Mouse (Mus musculus) cerebellum, adult 9-11 months (tissue): Measurements from ENCODE around the gene Dusp1.
A peak's percentile ranks its signal among the peaks of the same experiment; 100 is the strongest.

Experiments
- DNase-seq: peaks from one replicate; pipeline ENCODE4 v3.0.0; 2022

The Dusp1 gene

DNA sequence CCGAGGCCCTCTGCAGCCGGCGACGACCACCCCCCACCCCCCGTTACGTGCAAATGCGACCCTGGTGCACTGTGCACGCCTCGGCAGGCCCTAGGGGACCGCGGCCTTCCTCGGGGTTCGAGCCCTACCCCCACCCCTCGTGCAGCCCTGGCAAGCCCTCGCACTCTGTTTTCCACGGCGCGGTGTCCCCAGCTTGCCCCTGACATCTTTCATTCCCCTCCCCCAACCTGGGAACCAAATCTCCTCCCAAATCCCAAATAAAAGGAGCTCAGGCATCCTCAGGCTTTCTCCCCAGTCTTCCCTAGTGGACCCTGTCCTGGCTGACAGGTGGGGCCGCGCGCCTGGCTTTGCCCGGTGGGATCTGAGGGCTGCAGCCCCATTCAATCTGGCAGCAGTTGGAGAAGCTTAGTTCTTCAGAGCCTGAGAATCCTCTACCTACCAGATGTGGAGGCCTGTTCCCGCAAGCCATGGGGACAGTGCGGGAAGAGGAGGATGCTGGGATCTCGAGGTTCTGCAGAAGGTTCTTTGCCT, at the start of gene Dusp1:
Dusp1 (minus strand) TSS at position 478 of the 531 bp plus-strand sequence.
- no peak for DNase-seq

DNA sequence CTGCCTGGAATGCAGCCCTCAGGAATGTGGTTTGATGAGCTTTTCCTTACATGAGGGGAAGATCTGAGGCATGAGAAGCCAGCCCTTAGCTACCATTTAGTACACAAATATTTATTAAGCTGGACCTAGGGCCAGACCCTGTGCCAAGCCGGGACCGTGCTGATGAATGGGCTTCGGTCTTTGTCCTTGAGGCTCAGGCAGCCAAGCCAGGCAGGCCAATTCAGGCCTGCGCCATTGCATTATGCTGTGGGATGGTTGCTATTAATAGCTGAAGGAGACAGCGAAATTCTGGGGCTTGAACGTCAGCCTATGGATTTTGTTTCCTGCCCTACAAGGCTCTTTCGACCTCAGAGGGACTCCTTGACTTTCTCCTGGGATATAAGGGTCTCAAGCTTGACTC, 49.4 kb upstream of the Dusp1 start:
- DNase-seq = no peak

DNA sequence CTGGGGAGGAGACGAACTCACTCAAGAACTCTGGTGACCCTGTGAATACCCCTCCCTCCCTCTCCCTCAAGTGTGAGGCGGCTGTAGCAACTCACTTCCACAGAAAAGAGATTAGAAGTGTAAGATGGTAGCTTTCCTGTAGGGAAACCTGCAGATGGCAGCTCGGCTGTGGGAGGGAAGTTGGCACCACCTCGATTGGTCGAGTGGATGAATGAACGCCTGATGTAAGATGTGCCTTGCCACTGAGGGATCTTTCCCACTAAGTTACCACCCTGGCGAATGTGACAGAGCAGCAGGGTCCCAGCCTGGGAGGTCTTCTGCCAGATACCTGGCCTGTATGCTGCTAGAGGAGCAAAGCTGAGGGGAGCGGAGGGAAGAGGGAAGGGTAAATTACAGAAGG, 47.9 kb upstream of the Dusp1 start:
- no peak for DNase-seq

DNA sequence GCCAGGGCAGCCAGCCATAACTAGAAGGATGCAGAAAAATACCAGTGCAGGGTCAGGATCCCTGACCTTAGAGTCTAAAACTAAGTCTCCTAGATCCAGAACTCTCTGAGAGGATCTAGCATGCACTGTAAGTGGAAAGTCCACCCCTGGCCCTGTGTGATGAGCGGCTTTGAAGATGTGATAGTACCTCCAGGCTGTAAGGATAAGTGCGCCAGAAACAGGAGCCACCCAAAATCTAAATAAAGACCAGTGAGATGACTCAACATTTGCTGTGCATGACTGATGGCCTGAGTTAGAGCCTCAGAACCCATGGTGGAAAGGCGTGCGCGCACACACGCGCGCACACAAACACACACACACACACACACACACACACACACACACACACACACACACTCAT, 46.9 kb upstream of the Dusp1 start:
- DNase-seq = no peak

DNA sequence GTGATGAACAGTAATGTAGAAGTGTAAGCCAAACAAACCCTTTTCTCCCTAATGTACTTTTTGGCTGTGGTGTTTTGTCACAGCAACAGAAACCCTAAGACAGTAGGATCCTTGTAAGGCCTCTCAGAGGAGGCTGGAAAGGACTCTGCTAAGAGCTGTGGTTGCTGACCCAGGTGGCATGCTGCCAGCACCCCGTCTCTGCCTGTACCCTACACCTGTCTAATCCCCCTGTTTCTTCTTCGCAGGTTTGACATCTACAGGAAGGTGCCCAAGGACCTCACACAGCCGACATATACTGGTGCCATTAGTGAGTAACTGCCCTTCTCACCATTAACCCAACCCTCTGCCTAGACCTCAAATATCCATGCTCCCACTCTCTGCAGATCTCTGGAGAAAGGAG, 46.4 kb upstream of the Dusp1 start:
- no peak for DNase-seq

DNA sequence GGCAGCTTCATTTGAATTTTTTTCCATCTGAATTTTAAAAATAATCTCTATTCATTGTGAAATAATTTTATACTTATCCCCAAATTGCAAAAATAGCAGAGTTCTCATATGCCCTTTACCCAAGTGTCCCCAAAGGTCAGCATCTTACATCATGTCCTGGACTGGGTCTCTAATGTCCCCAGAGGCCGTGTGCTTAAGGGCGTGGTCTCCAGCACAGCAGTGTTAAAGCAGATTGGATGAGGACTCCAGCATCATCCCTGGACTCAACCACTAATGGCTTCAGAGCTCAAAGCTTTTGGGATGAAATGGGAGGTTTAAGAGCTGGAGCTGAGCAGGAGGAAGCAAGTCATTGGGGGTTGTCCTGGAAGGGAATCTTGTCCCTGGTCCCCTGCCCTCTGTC, 44.6 kb upstream of the Dusp1 start:
- DNase-seq = no peak

DNA sequence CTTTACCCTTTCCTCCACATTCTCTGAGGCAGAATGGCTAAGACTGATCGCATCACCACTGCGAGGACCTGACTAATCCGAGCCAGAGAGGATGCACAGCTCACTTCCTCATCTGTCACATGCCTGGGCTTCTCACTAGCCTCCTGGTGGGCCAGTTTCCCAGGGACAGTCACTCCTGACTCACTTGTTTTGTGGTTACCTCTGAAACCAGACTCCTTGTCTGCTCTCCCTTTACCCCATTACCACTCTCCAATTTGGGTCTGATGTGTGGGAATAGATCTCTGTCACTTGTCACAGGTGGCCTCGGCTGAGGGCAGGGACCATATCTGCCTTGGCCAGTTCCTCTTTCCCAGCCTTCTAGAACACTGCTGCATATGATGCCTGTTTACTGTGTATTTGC, 43.7 kb upstream of the Dusp1 start:
- DNase-seq = no peak

DNA sequence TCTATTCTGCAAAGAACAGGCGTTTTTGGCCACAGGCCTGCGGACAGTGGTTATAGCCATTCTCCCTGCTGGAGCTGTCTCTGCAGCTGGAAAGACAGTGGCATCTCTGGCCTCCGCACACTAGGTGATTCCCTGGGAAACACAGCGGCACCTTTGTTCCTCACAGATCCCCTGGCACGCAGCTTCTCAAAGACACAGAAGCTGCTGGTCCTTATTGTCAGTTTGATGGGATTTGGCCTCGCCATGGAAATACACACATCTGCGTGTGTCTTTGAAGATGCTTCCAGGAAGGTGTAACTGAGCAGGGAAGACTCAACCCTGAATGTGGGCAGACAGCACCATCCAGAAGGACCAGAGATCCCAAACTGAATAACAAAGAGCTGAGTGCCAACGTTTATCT, 41.4 kb upstream of the Dusp1 start:
- DNase-seq = no peak

DNA sequence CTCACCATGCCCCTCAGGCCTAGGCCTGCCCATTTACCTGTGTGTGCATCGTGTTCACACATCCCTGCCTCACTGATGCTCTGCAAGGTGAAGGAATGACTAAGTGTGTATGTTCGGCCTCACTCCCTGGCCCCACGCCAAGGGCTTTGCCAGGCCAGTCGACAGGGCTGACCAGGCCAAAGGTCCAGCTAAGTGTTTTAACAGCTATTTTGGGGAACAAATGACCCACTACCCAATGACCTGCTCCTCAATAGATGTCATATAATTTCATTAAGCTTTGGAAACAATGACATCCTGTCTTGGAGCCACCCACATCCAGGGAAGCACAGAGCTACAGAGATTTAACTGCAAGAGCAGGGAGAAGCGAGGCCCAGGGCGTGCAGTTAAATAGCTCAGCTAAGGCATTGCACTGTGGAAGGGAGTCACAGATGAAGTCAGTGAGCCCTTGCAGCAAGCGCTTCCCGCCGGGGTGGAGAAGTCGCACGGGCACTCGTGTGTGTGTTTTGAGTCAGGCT, 40.5 kb upstream of the Dusp1 start:
- peak; percentile 69 for DNase-seq

DNA sequence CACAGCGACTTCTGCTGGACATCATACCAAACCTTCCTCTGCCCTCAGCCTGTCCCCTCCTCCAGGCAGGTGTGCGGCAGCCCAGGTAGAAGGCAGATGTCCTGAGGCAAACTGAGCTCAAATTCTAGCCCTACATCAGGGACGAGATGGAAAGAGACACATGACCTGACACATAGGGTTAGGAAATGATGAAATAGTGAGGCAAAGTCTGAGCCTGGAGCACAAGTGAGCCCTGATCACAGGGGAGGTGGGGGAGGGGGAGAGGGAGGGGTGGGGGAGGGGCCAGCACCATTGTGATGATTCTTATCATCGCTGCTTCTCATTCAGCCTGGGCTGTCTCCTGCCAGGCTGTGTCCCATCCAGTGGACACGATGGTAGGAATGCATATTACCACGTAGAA, 40.0 kb upstream of the Dusp1 start:
- no peak for DNase-seq

DNA sequence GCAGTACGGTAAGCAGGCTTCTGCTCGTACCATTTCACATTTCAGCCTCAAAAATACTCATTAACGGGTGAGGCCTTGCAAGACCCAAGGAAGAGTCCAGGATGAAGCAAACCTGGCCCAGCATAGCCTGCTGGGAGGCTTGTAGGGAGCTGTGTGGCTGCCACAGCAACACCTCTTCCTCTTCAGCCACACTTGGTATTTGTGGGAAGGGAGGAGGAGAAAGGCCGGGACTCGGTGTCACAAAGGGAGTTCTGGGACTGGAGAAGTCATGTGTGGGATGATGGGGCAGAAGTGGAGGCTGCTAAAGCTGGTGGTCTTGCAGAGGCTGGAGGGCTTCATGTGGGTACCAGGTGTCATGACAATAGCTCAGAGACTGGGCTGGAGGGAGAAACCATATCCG, 39.6 kb upstream of the Dusp1 start:
- no peak for DNase-seq

DNA sequence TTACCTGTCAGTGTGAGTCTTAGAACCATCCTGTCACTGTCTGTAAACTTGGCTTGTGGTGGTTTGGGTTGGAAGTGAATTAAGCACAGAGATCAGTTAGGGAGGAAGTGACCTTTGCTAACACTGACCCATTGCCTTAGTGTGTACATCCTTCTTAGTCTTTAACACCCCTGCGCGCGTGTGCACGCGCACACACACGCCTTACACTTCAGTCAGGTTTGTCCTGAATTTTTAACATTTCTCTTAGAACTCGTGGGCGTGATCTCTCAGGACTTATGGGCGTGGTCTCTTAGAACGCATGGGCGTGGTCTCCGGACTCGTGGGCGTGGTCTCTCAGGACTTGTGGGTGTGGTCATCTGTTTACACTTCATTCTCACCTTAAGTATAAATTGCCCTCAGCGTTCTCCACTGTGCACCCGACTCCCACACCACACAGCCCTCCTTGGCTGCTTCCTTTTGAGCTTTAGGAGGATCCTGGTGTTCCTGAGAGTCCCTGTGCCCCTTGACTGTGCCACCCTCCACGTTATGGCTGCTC, 39.1 kb upstream of the Dusp1 start:
- DNase-seq = no peak

DNA sequence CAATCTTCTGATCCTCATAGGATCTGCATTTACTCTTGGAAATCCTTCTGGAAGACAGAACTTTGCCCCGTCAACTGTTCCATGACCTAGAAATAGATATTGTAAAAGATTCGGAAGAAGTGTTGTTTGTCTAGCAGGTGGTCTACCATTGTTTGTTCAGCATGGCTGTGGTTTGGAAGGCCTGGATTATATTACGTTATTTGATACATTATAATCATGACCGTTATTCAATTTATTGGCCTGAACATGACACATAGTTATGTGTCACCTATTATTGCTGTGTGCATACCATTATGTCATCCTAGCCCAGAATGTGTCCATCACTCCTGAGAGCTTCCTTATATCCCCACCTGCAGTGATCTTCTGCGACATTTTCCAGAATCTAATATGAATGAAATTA, 36.9 kb upstream of the Dusp1 start:
- no peak for DNase-seq

DNA sequence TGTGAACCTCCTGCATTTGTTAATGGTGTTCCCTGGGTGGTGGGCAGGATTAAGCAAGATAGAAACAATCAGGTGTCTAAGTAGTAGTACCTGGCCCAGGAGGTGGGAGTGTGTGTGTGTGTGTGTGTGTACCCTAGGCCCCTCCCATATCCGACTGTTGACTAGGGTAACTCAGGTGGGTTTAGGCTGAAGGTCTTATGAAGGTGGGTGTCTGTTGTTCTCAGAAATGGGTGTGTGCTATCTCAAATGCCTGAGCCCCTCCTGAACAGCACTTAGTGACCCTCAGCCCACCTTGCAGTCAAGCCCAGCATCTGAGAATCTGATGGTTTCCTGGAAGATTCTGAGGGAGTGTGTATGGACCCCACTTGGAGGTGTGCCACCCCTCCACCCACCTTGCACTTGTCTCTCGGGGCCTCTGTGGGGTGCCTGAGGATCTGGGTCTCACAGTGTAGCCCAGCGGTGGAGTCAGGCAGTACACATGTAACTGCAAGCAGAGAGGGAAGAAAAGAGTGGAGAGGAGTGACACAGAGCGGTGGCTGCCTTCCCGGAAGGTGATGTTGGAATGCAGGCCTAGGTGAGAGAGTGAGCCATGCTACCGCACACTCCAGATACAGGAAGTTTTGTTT, 35.0 kb upstream of the Dusp1 start:
- no peak for DNase-seq

DNA sequence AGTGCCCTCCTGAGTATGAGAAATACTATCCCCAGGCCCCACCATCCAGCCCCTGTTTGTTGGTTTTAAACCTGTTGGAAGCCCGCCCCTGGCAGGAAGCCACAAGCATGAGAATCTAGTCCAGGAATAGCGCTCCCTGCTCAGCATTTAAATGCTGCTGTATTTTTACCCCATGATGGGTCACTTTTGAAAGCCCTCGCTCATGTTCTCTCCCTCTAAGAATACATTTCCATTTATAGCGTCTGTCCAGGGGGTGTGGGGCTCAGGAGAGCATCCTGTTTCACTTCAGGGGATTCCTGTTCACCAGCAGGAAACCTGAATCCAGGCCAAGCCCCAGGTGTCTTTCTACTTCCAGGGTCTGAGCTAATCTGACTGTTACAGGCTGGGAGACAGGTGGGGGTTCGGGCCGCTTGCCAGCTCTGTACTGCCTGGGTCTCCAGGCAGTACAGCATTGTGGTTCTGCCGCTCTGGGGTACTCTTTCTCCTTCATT, 34.3 kb upstream of the Dusp1 start:
- DNase-seq = peak; percentile 92

DNA sequence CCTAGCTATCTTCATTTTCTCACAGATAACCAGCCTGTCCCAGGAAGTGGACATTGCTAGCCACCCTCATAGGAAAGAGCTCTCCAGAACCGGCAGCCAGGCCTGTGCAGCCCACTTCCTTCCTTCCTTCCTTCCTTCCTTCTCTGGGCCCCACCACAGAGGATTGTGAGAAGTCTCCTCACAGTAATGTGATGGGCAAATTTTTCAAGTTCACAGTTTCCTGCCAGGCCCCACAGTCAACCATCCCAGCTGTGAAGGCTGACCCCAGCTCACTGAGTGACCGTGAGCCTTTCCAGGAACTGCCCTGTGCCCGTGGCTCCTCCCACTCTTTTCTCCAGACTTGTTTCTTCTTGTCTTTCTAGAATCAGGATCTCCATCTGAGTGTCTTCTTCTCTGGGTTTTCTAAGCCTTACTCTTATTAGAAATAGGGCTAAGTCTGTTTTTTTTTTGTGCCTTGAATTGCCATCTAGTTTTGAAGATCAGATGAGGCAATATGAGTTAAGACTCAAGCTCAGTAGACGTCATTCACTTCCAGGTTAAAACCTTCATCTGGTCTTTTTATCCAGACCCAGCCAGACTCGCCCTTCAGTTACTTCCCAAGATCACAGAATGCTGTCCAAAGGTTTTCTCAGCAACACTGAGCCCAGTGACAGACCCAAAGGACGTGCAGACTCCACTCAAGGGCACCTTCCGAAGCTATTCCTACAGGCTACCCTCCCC, 33.7 kb upstream of the Dusp1 start:
- DNase-seq = no peak

DNA sequence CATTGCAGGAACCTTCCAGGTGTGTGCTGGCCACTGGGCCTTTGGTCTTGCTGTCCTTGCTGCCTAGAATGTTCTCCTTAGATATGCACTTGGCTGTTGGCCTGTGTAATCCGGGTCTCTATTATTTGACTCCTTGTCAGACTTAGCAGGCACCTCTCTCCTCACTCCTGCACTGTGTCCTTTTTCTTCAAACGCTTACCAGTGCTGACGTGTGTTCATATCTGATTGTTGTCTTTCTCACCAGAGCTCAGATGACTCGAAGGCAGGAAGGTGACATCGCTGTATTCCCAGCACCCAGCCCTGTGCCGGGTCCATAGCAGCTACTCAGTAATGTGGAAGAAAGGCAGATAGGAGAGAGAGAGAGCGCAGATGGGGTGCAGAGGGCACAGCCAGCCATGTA, 33.0 kb upstream of the Dusp1 start:
- DNase-seq = no peak

DNA sequence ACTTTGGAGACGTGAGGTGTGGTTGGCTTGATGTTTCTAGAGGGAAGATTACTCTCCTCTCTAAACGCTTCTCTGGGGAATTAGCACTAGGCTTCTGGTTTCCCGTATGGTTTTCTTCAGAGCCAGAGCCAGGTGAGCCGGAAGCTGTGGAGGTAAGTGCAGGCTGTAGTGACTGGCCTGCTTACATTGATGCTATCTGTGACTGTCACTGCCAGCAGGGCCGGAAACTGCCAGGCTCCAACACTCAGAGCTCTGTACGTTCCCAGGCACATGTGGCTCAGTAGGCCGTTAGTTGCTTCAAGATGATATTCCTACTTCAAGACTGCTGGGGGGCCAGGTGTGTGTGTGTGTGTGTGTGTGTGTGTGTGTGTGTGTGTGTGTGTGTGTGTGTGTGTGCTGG, 32.2 kb upstream of the Dusp1 start:
- DNase-seq = no peak

DNA sequence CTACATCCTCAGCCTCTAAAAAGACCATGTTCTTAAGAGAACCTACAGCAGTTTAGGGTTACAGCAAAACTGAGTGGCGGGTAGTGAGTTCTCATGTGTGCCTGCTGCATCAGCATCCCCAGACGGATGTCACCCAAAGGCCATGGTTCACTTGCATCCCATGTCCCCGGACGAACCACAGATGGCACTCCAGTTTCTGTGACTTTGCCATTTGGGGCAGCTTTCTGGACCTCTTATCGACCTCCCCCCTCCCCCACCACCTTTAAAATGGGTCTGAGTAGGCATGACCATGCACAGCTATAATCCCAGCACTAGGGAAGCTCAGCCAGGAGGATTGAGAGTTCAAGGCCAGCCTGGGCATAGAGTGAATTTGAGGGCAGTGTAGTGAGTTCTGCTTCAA, 31.3 kb upstream of the Dusp1 start:
- no peak for DNase-seq

DNA sequence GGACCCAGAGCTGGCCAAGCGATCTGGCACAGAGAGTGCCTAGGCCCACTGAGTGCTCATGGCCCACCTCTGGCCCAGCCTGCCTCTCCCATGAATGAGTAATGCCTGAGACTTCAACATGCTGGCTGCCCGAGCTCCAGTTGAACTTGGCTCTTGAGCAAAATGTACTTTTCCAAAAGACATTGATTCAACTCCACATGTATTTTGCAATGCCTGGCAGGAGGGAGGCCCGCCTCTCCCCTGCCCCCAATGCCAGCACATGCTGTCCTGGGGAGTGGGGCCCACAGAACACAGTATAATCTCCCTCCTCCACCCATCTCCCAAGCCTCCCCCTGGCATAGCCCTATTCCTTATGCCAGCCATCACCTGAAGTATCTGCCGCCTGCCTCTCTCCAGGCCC, 30.6 kb upstream of the Dusp1 start:
- DNase-seq = no peak

DNA sequence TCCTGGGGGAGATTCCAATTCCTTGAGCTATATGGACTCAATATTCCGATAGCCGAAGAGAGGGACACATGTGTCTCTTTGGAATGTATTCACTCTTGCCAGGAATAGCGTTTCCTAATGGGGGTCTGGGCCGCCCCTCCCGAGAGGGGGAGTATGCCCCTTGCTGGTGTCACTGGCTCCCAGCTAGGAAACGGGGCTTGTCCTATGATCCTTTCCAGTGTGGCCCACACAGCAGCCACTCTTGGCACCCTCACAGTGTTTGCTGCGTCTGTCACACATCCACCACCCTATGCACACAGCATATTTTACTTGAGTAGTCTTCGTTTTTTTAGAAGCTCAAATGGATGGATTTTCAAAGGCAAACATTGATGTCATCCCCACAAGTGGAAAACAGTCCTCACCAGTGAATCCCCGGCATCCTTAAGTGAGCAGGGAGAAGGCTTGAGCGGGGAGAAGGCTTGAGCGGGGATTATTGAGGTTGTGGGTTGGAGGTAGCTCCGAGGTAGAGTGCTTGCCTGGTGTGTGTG, 26.1 kb upstream of the Dusp1 start:
- no peak for DNase-seq

DNA sequence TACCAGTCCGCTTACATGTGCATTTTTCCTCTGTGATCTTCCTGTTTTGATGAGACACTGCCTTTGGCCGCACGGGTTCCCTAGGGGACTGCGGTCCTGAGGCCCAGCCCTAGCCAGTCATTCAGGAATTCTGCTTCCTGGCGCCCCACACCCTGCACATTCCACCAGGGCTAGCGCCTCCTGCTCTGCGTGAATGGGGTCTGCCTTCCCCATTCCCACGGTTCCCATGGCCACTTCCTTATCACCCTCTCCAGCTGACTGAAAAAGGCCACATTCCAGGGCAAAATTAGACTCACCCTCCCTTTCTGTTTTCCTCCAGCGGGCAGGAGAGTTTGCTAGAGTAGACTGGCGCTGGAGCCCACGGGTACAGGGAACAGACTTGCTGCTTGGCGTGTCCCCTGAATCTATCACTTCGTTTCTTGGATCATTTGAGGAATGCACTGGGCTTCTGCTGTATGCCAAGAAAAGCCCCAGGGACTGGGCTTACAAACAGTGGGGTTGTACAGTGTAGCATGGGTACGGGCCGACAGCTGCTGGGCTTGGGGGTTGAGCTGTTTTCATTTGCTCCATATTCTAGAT, 22.7 kb upstream of the Dusp1 start:
- no peak for DNase-seq

DNA sequence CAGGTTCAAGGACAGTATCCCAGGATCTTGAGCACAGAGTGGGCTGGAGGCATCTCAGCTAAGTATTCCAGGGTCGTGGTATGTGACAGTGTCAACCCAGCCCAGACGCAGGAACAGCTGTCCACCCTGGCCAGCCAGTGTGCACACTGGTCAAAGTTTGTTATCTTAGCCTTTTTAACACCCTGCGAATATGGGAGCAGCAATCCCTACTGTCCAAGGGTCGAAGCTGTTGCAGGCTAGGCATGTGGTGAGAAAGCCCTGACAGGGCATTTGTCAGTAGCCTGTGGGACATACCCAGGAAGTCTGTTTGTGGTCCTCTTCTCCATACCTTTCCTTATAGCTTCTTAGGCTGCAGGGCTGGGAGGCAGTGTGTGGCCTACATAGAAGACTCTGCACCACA, 22.1 kb upstream of the Dusp1 start:
- DNase-seq = no peak

DNA sequence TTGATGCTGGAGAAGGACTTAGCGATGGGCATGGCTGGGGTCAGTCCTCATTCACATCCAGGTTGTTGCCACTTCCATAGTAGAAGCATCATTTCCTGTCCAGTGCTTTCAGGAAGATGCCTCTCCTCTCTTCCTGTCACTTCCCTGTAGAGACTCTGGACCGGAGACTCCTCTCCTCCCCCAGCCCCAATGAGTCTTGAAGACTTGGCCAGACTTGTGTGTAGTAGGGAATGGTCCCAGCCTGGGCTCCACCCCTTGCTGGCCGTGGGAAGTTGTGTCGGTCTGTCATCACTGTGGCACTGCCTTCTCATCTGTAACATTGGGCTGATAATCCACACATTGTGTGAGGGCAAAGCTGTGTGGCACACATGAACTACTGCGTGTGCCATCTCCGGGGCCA, 21.7 kb upstream of the Dusp1 start:
- no peak for DNase-seq
